Mouse (Mus musculus): ENCODE measurements around the gene Erbb4. TPM values are rescaled to one million over a fixed set of nuclear protein-coding genes. Genes with fewer than 3 reads are reported as not detected.

Erbb4 gene
- polyA plus RNA-seq (2017; shearing (Covaris generic)): not detected

GRCm38 (mm10) chr1:69107485-69108158 is at the start of gene Erbb4:
Erbb4 (minus strand) TSS chr1:69108059.

